Comparison of ENCODE assay signal across 13 mouse cellular contexts in genomic region chr11:88828528-88828927, GRCm38 (mm10). TPM values are rescaled to one million over a fixed set of nuclear protein-coding genes. Genes with fewer than 3 reads are reported as not detected.
DNase-seq lines count a peak whose midpoint lies in the region; ATAC-seq and TF ChIP-seq lines count a peak whose summit lies in the region.
"Had no signal": no experiment of that assay in that cellular context is flagged by ENCODE, and none has a peak within 500 bp of the region (broad histone marks: within the 10 kb centered on the region; RNA-seq: fewer than 3 reads in every experiment).

No protein-coding gene starts in this region.

- in situ Hi-C loops in Patski (cut with MboI; ENCODE audit: low pct_unique_long_range_greater_than_20kb) = loop anchor here (5.0 to 10.0 kb wide), 4 partner anchors 274 to 774 kb away; no protein-coding TSS in a partner anchor

- no peak for DNase-seq in kidney, postnatal 0 days (ENCODE audit: low spot score)
- DNase-seq in kidney, postnatal 14 days = no peak
- DNase-seq in 3T3-L1 (ENCODE audit: low read depth, low spot score) = peak; percentile 58
- DNase-seq in 416B (ENCODE audit: low read depth) = peak; percentile 43
- no peak for DNase-seq in Patski (ENCODE audit: low read depth, low spot score)
- no peak for DNase-seq in thymus, postnatal 14 days
- no peak for DNase-seq in adrenal gland, postnatal 10 days
- DNase-seq: cerebellum, adult 11 months; heart, postnatal 4 days; kidney, adult 18-20 months; left cerebral cortex, postnatal 4 days had no signal

- POLR2A ChIA-PET in Patski (lab: Charles Lee) = interaction anchor here (1.2 kb wide), 1 partner anchor 11 kb away, joined by 3 read pairs; no protein-coding TSS in a partner anchor

- H3K27me3 ChIP-seq in kidney, postnatal 0 days (ENCODE audit: insufficient read depth, low read length) = no peaks in the 10 kb centered on the region
- no peaks in the 10 kb centered on the region for H3K27me3 ChIP-seq in Patski
- H3K27me3 ChIP-seq: lung, embryonic 15.5 days had no signal

- no peak overlapping the region for H3K4me3 ChIP-seq in kidney, postnatal 0 days (replicated peaks; ENCODE audit: low read depth, low read length)
- H3K4me3 ChIP-seq: lung, embryonic 15.5 days; midbrain, embryonic 10.5 days had no signal

- TF ChIP-seq CTCF in kidney, postnatal 0 days (IDR thresholded peaks at IDR 0.05; ENCODE audit: low read depth) = peak; percentile 56
- peak; percentile 65 for TF ChIP-seq CTCF in Patski (IDR thresholded peaks at IDR 0.05)

- peaks cover 9% of the 10 kb centered on the region for H3K36me3 ChIP-seq in kidney, postnatal 0 days (ENCODE audit: insufficient read depth, low read length)

- H3K9me3 ChIP-seq in kidney, postnatal 0 days (replicated peaks; ENCODE audit: low read length) = no peaks in the 10 kb centered on the region
- H3K9me3 ChIP-seq: lung, embryonic 15.5 days; midbrain, embryonic 10.5 days had no signal

- no peak overlapping the region for H3K9ac ChIP-seq in kidney, postnatal 0 days (ENCODE audit: low read depth, low read length)
- H3K9ac ChIP-seq: lung, embryonic 15.5 days had no signal

- no peaks in the 10 kb centered on the region for H3K4me1 ChIP-seq in kidney, postnatal 0 days (replicated peaks; ENCODE audit: insufficient read depth, low read length)
- H3K4me1 ChIP-seq: lung, embryonic 15.5 days had no signal

- no peak overlapping the region for H3K27ac ChIP-seq in kidney, postnatal 0 days
- H3K27ac ChIP-seq: lung, embryonic 15.5 days; midbrain, embryonic 10.5 days had no signal

- no peak for ATAC-seq in kidney, postnatal 0 days (replicated peaks; ENCODE audit: low FRiP score, low read depth)
- no peak for ATAC-seq in Patski

- H3K4me2 ChIP-seq in kidney, postnatal 0 days (ENCODE audit: low read length) = no peak overlapping the region
- H3K4me2 ChIP-seq: lung, embryonic 15.5 days had no signal

- CTCF ChIA-PET in Patski (lab: Charles Lee) = no interaction called here

RNA-seq across cellular contexts. Expression of gene Akap1, which starts 35.9 kb away (rescaled TPM):
- polyA plus RNA-seq in kidney, postnatal 0 days (2015; fragmentation: Nextera tagmentation; extraction: Ambion mirVana) = 16.9 and 17.5 TPM in 2 replicates
- 43.3 TPM for polyA plus RNA-seq in Patski (2021)
- 100 to 1,000 TPM; 136 to 196 TPM for total RNA-seq in adrenal gland, postnatal 10 days (2021)

Comparison
In these comparisons a context has a peak if more than half of its experiments do, and no peak if none do; other contexts are left out.
1. DNase-seq: peak in 3T3-L1 (single experiment) and 416B (single experiment); none in kidney, postnatal 0 days (single experiment), kidney, postnatal 14 days (single experiment), Patski (single experiment), thymus, postnatal 14 days (single experiment) and adrenal gland, postnatal 10 days (single experiment).